Mouse (Mus musculus) ES-E14 (cell line): ENCODE data around the gene 1700020D05Rik.

ENCODE experiments used
- CHD2 ChIP-seq: IDR thresholded peaks from 2 replicates; pipeline ENCODE4 v1.6.1; 2014; ENCODE audit warnings: mild to moderate bottlenecking, low read depth, low read length, inconsistent platforms
- HCFC1 ChIP-seq: IDR thresholded peaks from 2 replicates; pipeline ENCODE4 v1.6.1; 2012; ENCODE audit warnings: low read length, inconsistent platforms, borderline replicate concordance; ENCODE audit not compliant: insufficient read depth
- ZNF384 ChIP-seq: IDR thresholded peaks from 2 replicates; pipeline ENCODE4 v1.6.1; 2012; ENCODE audit warnings: low read depth, low read length, inconsistent platforms

DNA sequence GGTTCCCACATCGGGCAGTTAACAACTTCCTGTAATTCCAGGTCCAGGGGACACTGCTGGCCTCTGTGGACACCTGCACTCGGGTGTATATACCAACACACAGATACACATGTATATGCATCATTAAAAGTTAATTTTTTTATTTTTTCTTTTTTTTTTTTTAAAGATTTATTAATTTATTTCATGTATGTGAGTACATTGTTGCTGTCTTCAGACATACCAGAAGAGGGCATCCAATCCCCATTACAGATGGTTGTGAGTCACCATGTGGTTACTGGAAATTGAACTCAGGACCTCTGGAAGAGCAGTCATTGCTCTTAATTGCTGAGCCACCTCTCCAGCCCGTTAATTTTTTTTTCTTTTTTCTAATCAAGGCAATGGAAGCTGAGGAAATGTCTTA lies 30.7 kb downstream of the 1700020D05Rik start:
- no peak for TF ChIP-seq HCFC1
- TF ChIP-seq CHD2 = no peak
- TF ChIP-seq ZNF384 = no peak
